Mouse (Mus musculus): Measurements from ENCODE around the gene Pdss1. TPM values are rescaled to one million over a fixed set of nuclear protein-coding genes. Genes with fewer than 3 reads are reported as not detected.

Pdss1 gene
- polyA plus RNA-seq, 2 experiments, result 15.9 to 16.9 TPM

- Histone ChIP-seq H3K4me3 (replicated peaks; ENCODE audit: low read length) (no peak overlapping the region), H3K27me3 (ENCODE audit: control insufficient read depth, insufficient read depth, low read length) (no peaks in the 10 kb centered on the region), H3K36me3 (ENCODE audit: control insufficient read depth, insufficient read depth, low read length) (no peaks in the 10 kb centered on the region; the same call in 1 of the 2 replicates), H3K4me2 (replicated peaks; ENCODE audit: low read depth, low read length, severe bottlenecking) (no peak overlapping the region), H3K9me3 (ENCODE audit: control insufficient read depth, low read length) (no peaks in the 10 kb centered on the region), H3K9ac (ENCODE audit: low read depth, low read length, severe bottlenecking) (no peak overlapping the region), H3K4me1 (ENCODE audit: control insufficient read depth, insufficient read depth, low read length) (no peaks in the 10 kb centered on the region), H3K27ac (replicated peaks; ENCODE audit: low read depth, low read length) (no peak overlapping the region)
- DNase-seq (ENCODE audit: low spot score) (no peak), ATAC-seq (ENCODE audit: low FRiP score, low read depth) (no peak)
- WGBS, result 89% methylated on average over 8 of the region's 8 CpGs
- no peak for TF ChIP-seq POLR2A (IDR thresholded peaks at IDR 0.05; ENCODE audit: borderline replicate concordance, extremely low read depth, insufficient read depth, insufficient read length)
These were observed 66.9 kb downstream of the Pdss1 start for GRCm38 (mm10) chr2:22962242-22962641.

- no peak for ATAC-seq (ENCODE audit: low FRiP score, low read depth)
- no peak for DNase-seq (ENCODE audit: low spot score)
- TF ChIP-seq POLR2A (IDR thresholded peaks at IDR 0.05; ENCODE audit: borderline replicate concordance, extremely low read depth, insufficient read depth, insufficient read length), result no peak
- Histone ChIP-seq H3K4me2 (replicated peaks; ENCODE audit: low read depth, low read length, severe bottlenecking) (no peak overlapping the region), H3K9ac (ENCODE audit: low read depth, low read length, severe bottlenecking) (no peak overlapping the region), H3K4me3 (replicated peaks; ENCODE audit: low read length) (no peak overlapping the region), H3K9me3 (ENCODE audit: control insufficient read depth, low read length) (no peaks in the 10 kb centered on the region), H3K27ac (replicated peaks; ENCODE audit: low read depth, low read length) (no peak overlapping the region), H3K27me3 (ENCODE audit: control insufficient read depth, insufficient read depth, low read length) (no peaks in the 10 kb centered on the region), H3K4me1 (ENCODE audit: control insufficient read depth, insufficient read depth, low read length) (no peaks in the 10 kb centered on the region), H3K36me3 (ENCODE audit: control insufficient read depth, insufficient read depth, low read length) (no peaks in the 10 kb centered on the region; the same call in 1 of the 2 replicates)
- WGBS, result 82% methylated on average over 3 of the region's 3 CpGs
These were observed 67.6 kb downstream of the Pdss1 start for GRCm38 (mm10) chr2:22962970-22963369.

DNA sequence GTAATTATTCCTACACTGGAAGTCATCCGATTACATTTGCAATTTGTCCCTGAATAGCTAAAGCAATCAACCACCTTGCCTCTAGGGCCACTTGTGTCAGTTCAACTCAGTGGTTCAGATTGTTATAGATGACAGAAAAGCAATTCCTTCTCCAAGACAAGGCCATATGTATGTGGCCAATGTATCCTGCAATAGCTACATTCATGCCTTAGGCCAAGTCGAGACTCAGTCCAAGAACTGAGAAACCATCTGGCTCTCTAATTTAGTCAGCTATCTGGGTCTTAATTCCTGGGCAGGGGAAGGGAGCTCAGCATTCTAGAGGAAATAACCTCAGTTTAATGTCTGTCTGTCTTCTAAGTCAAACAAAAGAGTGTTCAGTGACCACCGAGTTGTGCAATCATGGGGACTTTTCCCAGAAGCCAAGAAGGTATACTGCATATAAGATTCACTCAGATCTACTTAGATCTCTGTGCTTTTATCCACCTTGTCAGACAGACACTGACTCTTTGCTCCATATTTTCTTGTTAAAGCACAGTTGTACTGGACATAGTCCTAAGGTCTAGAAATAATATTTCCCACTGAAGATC, 82.2 kb downstream of the Pdss1 start:
- WGBS, result 73% methylated on average over 3 of the region's 3 CpGs
- ATAC-seq (ENCODE audit: low FRiP score, low read depth) (no peak), DNase-seq (ENCODE audit: low spot score) (no peak)
- H3K9me3 ChIP-seq (ENCODE audit: control insufficient read depth, low read length), result no peaks in the 10 kb centered on the region
- H3K36me3 ChIP-seq (ENCODE audit: control insufficient read depth, insufficient read depth, low read length), result no peaks in the 10 kb centered on the region
- H3K27ac ChIP-seq (replicated peaks; ENCODE audit: low read depth, low read length), result no peak overlapping the region
- TF ChIP-seq POLR2A (IDR thresholded peaks at IDR 0.05; ENCODE audit: borderline replicate concordance, extremely low read depth, insufficient read depth, insufficient read length), result no peak
- H3K4me3 ChIP-seq (replicated peaks; ENCODE audit: low read length), result no peak overlapping the region
- no peaks in the 10 kb centered on the region for H3K4me1 ChIP-seq (ENCODE audit: control insufficient read depth, insufficient read depth, low read length)
- H3K27me3 ChIP-seq (ENCODE audit: control insufficient read depth, insufficient read depth, low read length), result no peaks in the 10 kb centered on the region
- no peak overlapping the region for H3K4me2 ChIP-seq (replicated peaks; ENCODE audit: low read depth, low read length, severe bottlenecking)
- H3K9ac ChIP-seq (ENCODE audit: low read depth, low read length, severe bottlenecking), result no peak overlapping the region

DNA sequence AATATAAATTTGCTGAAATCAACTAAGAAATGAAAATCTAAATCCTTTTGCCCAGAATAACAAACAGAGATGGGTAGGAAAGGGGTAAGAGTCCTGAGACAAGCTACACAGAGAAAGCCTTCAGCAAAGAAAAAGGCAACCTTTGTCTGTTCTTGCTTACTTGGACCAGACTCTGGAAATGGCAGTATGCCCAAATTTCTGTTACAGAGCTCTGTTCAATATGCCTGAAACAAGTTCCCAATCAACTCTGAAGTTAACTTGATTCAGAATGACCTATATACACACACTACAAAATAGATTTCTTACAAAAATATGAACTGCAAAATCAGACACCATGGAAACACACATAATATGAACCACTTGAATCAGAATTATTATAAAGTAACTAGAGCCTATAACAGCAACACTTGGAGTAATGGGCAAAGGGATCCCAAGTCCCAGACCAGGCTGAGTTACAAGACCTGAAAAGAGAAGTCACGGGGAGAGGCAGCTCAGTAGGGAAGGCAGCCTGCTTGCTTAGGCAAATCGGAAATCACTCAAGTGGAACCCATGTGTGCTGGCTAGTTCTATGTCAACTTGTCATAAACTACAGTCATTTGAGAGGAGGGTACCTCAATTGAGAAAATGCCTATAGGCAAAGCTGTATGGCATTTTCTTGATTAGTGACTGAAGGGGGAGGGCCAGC, 90.8 kb downstream of the Pdss1 start:
- no peaks in the 10 kb centered on the region for H3K36me3 ChIP-seq (ENCODE audit: control insufficient read depth, insufficient read depth, low read length)
- DNase-seq (ENCODE audit: low spot score), result peak; percentile 42
- H3K27ac ChIP-seq (replicated peaks; ENCODE audit: low read depth, low read length), result peak overlapping the region; percentile 52; the same call in 1 of the 2 replicates
- H3K4me3 ChIP-seq (replicated peaks; ENCODE audit: low read length), result no peak overlapping the region
- no peaks in the 10 kb centered on the region for H3K27me3 ChIP-seq (ENCODE audit: control insufficient read depth, insufficient read depth, low read length)
- H3K9me3 ChIP-seq (ENCODE audit: control insufficient read depth, low read length), result no peaks in the 10 kb centered on the region
- no peak for TF ChIP-seq POLR2A (IDR thresholded peaks at IDR 0.05; ENCODE audit: borderline replicate concordance, extremely low read depth, insufficient read depth, insufficient read length)
- H3K9ac ChIP-seq (ENCODE audit: low read depth, low read length, severe bottlenecking), result no peak overlapping the region
- 49% methylated on average over 2 of the region's 2 CpGs for WGBS
- H3K4me1 ChIP-seq (ENCODE audit: control insufficient read depth, insufficient read depth, low read length), result peaks cover 11% of the 10 kb centered on the region
- peak; percentile 53 for ATAC-seq (ENCODE audit: low FRiP score, low read depth)
- H3K4me2 ChIP-seq (replicated peaks; ENCODE audit: low read depth, low read length, severe bottlenecking), result no peak overlapping the region

Other genes starting within 250 kb of the Pdss1 start
- gene Apbb1ip, start 121.4 kb upstream of the Pdss1 start, polyA plus RNA-seq (2012; rRNA removed), result 1.7 and 2.3 TPM in 2 replicates
- 1.6 and 2.6 TPM in 2 replicates for gene Apbb1ip, start 121.4 kb upstream of the Pdss1 start, polyA plus RNA-seq (2014; fragmentation: Nextera tagmentation; extraction: Ambion mirVana)
- gene Abi1, start 144.7 kb downstream of the Pdss1 start, polyA plus RNA-seq (2012; rRNA removed), result 81.1 and 89.9 TPM in 2 replicates
- 46.8 and 51.1 TPM in 2 replicates for gene Abi1, start 144.7 kb downstream of the Pdss1 start, polyA plus RNA-seq (2014; fragmentation: Nextera tagmentation; extraction: Ambion mirVana)
- gene Acbd5, start 172.6 kb downstream of the Pdss1 start, polyA plus RNA-seq (2012; rRNA removed), result 12.3 and 15.3 TPM in 2 replicates
- gene Acbd5, start 172.6 kb downstream of the Pdss1 start, polyA plus RNA-seq (2014; fragmentation: Nextera tagmentation; extraction: Ambion mirVana), result 21.3 and 28.4 TPM in 2 replicates

Data from limb, embryonic 14.5 days (tissue).